In genomic region chr19:43811419-43811818, GRCm38 (mm10) we compare ENCODE assay signal across 29 mouse cellular contexts. TPM values are rescaled to one million over a fixed set of nuclear protein-coding genes. Genes with fewer than 3 reads are reported as not detected.
DNase-seq lines count a peak whose midpoint lies in the region; ATAC-seq and TF ChIP-seq lines count a peak whose summit lies in the region.
"Had no signal": no experiment of that assay in that cellular context is flagged by ENCODE, and none has a peak within 500 bp of the region (broad histone marks: within the 10 kb centered on the region; RNA-seq: fewer than 3 reads in every experiment).

No protein-coding gene starts in this region.

- 31% methylated on average over 4 of the region's 4 CpGs for WGBS in liver, adult 2 months
- 79% methylated on average over 4 of the region's 4 CpGs for WGBS in liver, embryonic 11.5 days
- 60% methylated on average over 4 of the region's 4 CpGs for WGBS in lung, postnatal 0 days
- 24% methylated on average over 4 of the region's 4 CpGs for WGBS in small intestine, adult 2 months
- 98% methylated on average over 4 of the region's 4 CpGs for WGBS in midbrain, embryonic 14.5 days

- peak overlapping the region; percentile 76 for H3K27ac ChIP-seq in liver, adult 2 months (replicated peaks; ENCODE audit: insufficient read depth, low read depth, low read length)
- H3K27ac ChIP-seq in liver, embryonic 11.5 days (ENCODE audit: low read depth, low read length) = no peak overlapping the region
- no peak overlapping the region for H3K27ac ChIP-seq in lung, postnatal 0 days (ENCODE audit: low read length)
- peak overlapping the region; percentile 54 for H3K27ac ChIP-seq in small intestine, adult 2 months (ENCODE audit: insufficient read depth, low read depth, low read length)
- H3K27ac ChIP-seq in midbrain, embryonic 14.5 days (replicated peaks; ENCODE audit: low read depth, low read length) = no peak overlapping the region
- H3K27ac ChIP-seq: embryonic facial prominence, embryonic 12.5 days; embryonic facial prominence, embryonic 15.5 days; gastrocnemius, adult 2 months; hindbrain, embryonic 12.5 days had no signal

- ATAC-seq in liver, embryonic 11.5 days (replicated peaks; ENCODE audit: low FRiP score) = no peak
- peak; percentile 21; the same call in 1 of the 2 replicates for ATAC-seq in lung, postnatal 0 days
- ATAC-seq in midbrain, embryonic 14.5 days (ENCODE audit: low FRiP score, low TSS enrichment) = no peak
- ATAC-seq: activated CD4-positive, CD25-positive, alpha-beta regulatory T cell, adult 4 months; forebrain, embryonic 14.5 days; forebrain, postnatal 0 days had no signal

- no peak overlapping the region; the same call in 1 of the 2 replicates for H3K9ac ChIP-seq in liver, adult 2 months (ENCODE audit: low read depth, low read length)
- no peak overlapping the region for H3K9ac ChIP-seq in liver, embryonic 11.5 days (ENCODE audit: low read depth, low read length)
- H3K9ac ChIP-seq in lung, postnatal 0 days (replicated peaks; ENCODE audit: low read depth) = no peak overlapping the region
- H3K9ac ChIP-seq in midbrain, embryonic 14.5 days (replicated peaks; ENCODE audit: low read length) = no peak overlapping the region
- H3K9ac ChIP-seq: embryonic facial prominence, embryonic 12.5 days; embryonic facial prominence, embryonic 15.5 days; forebrain, postnatal 0 days; hindbrain, embryonic 12.5 days had no signal

- no peak overlapping the region for H3K4me2 ChIP-seq in liver, embryonic 11.5 days
- H3K4me2 ChIP-seq in lung, postnatal 0 days (replicated peaks; ENCODE audit: low read depth, low read length) = no peak overlapping the region
- no peak overlapping the region for H3K4me2 ChIP-seq in midbrain, embryonic 14.5 days (ENCODE audit: low read length)
- H3K4me2 ChIP-seq: embryonic facial prominence, embryonic 12.5 days; embryonic facial prominence, embryonic 15.5 days; heart, embryonic 11.5 days; hindbrain, embryonic 12.5 days had no signal

- H3K4me1 ChIP-seq in liver, adult 2 months (ENCODE audit: control insufficient read depth, insufficient read depth, low read length) = peaks cover 45% of the 10 kb centered on the region
- H3K4me1 ChIP-seq in liver, embryonic 11.5 days (replicated peaks; ENCODE audit: control insufficient read depth, insufficient read depth, low read length) = no peaks in the 10 kb centered on the region; the same call in 1 of the 2 replicates
- no peaks in the 10 kb centered on the region for H3K4me1 ChIP-seq in lung, postnatal 0 days (ENCODE audit: insufficient read depth, low read depth, low read length)
- peaks cover 34% of the 10 kb centered on the region for H3K4me1 ChIP-seq in small intestine, adult 2 months (ENCODE audit: control insufficient read depth, insufficient read depth, insufficient read length, low read length)
- H3K4me1 ChIP-seq in midbrain, embryonic 14.5 days (ENCODE audit: control insufficient read depth, insufficient read depth, low read length) = no peaks in the 10 kb centered on the region
- H3K4me1 ChIP-seq: embryonic facial prominence, embryonic 12.5 days; embryonic facial prominence, embryonic 15.5 days; hindbrain, embryonic 12.5 days had no signal

- H3K9me3 ChIP-seq in liver, embryonic 11.5 days (ENCODE audit: control insufficient read depth, low read length) = no peaks in the 10 kb centered on the region
- H3K9me3 ChIP-seq in lung, postnatal 0 days (ENCODE audit: low read length) = no peaks in the 10 kb centered on the region
- no peaks in the 10 kb centered on the region for H3K9me3 ChIP-seq in midbrain, embryonic 14.5 days (ENCODE audit: control insufficient read depth, low read length)
- H3K9me3 ChIP-seq: embryonic facial prominence, embryonic 12.5 days; embryonic facial prominence, embryonic 15.5 days; hindbrain, embryonic 12.5 days had no signal

- no peak overlapping the region for H3K4me3 ChIP-seq in liver, adult 2 months (ENCODE audit: insufficient read depth, low read depth, low read length)
- no peak overlapping the region for H3K4me3 ChIP-seq in liver, embryonic 11.5 days (ENCODE audit: low read depth, low read length)
- no peak overlapping the region for H3K4me3 ChIP-seq in lung, postnatal 0 days (ENCODE audit: low read depth, low read length)
- H3K4me3 ChIP-seq in small intestine, adult 2 months (ENCODE audit: low read depth, low read length) = no peak overlapping the region
- H3K4me3 ChIP-seq in midbrain, embryonic 14.5 days (replicated peaks; ENCODE audit: low read depth, low read length) = no peak overlapping the region
- H3K4me3 ChIP-seq: embryonic facial prominence, embryonic 12.5 days; embryonic facial prominence, embryonic 15.5 days; gastrocnemius, adult 2 months; hindbrain, embryonic 12.5 days had no signal

- TF ChIP-seq EP300 in lung, postnatal 0 days (IDR thresholded peaks at IDR 0.05) = no peak

- peaks cover 83% of the 10 kb centered on the region for H3K36me3 ChIP-seq in liver, adult 2 months (ENCODE audit: control insufficient read depth, insufficient read depth, low read length)
- no peaks in the 10 kb centered on the region for H3K36me3 ChIP-seq in liver, embryonic 11.5 days (ENCODE audit: control insufficient read depth, insufficient read depth, low read length)
- no peaks in the 10 kb centered on the region for H3K36me3 ChIP-seq in lung, postnatal 0 days (ENCODE audit: insufficient read depth, low read length)
- H3K36me3 ChIP-seq in small intestine, adult 2 months (ENCODE audit: control insufficient read depth, insufficient read depth, low read length) = peaks cover 58% of the 10 kb centered on the region
- H3K36me3 ChIP-seq in midbrain, embryonic 14.5 days (ENCODE audit: control insufficient read depth, insufficient read depth, low read length) = no peaks in the 10 kb centered on the region
- H3K36me3 ChIP-seq: embryonic facial prominence, embryonic 12.5 days; embryonic facial prominence, embryonic 15.5 days; hindbrain, embryonic 12.5 days had no signal

- peak; percentile 95 for DNase-seq in liver, adult 2 months (ENCODE audit: extremely low read depth, low read depth, low spot score)
- no peak for DNase-seq in liver, embryonic 11.5 days (ENCODE audit: low spot score)
- DNase-seq in lung, postnatal 0 days (ENCODE audit: low spot score) = peak; percentile 44
- no peak for DNase-seq in lung, postnatal 25 days (ENCODE audit: low spot score)
- no peak for DNase-seq in midbrain, embryonic 14.5 days
- no peak for DNase-seq in spleen, adult 12 weeks (ENCODE audit: low spot score)
- DNase-seq in embryo, embryonic 9.5 days (ENCODE audit: extremely low spot score) = no peak
- DNase-seq: adrenal gland, adult 8-10 months; adrenal gland, postnatal 25 days; cerebellum, adult 11-12 months; cerebellum, adult 8-10 months; cerebellum, postnatal 10 days; cerebellum, postnatal 36 days; forebrain, postnatal 0 days; gastrocnemius, adult 2 months; gastrocnemius, postnatal 14 days; heart, adult 11 months had no signal

- no peaks in the 10 kb centered on the region for H3K27me3 ChIP-seq in liver, adult 2 months (ENCODE audit: control insufficient read depth, insufficient read depth, low read length)
- no peaks in the 10 kb centered on the region for H3K27me3 ChIP-seq in liver, embryonic 11.5 days (replicated peaks; ENCODE audit: control insufficient read depth, insufficient read depth, low read length)
- no peaks in the 10 kb centered on the region for H3K27me3 ChIP-seq in lung, postnatal 0 days (replicated peaks; ENCODE audit: insufficient read depth, low read length)
- H3K27me3 ChIP-seq in small intestine, adult 2 months (ENCODE audit: control insufficient read depth, insufficient read depth, low read length) = no peaks in the 10 kb centered on the region
- H3K27me3 ChIP-seq in midbrain, embryonic 14.5 days (ENCODE audit: control insufficient read depth, insufficient read depth, low read length) = no peaks in the 10 kb centered on the region
- H3K27me3 ChIP-seq: embryonic facial prominence, embryonic 12.5 days; embryonic facial prominence, embryonic 15.5 days; hindbrain, embryonic 12.5 days had no signal

- no peak for TF ChIP-seq POLR2A in liver, adult 2 months (IDR thresholded peaks at IDR 0.05; ENCODE audit: extremely low read depth, insufficient read depth, low read length)
- no peak for TF ChIP-seq POLR2A in small intestine, adult 2 months (IDR thresholded peaks at IDR 0.05; ENCODE audit: low read depth, low read length)

- TF ChIP-seq CTCF in liver, adult 2 months (IDR thresholded peaks at IDR 0.05; ENCODE audit: low read depth, low read length) = no peak
- no peak for TF ChIP-seq CTCF in lung, postnatal 0 days (IDR thresholded peaks at IDR 0.05)
- no peak for TF ChIP-seq CTCF in small intestine, adult 2 months (IDR thresholded peaks at IDR 0.05; ENCODE audit: extremely low read depth, insufficient read length, insufficient replicate concordance, low read depth, low read length)

- no peaks in the 10 kb centered on the region; the same call in 1 of the 2 replicates for H3K79me2 ChIP-seq in liver, adult 2 months (ENCODE audit: control insufficient read depth, insufficient read depth, low read length)

RNA-seq across cellular contexts. Expression of gene Abcc2, which starts 29.4 kb away (rescaled TPM):
- total RNA-seq in liver, adult 2 months (2014; rRNA removed) = 488 and 590 TPM in 2 replicates
- 230 and 298 TPM in 2 replicates for polyA plus RNA-seq in liver, adult 2 months (2012; rRNA removed)
- polyA plus RNA-seq in liver, embryonic 11.5 days (2014; fragmentation: Nextera tagmentation; extraction: Ambion mirVana) = 4.5 and 5.1 TPM in 2 replicates
- polyA plus RNA-seq in lung, postnatal 0 days (2015; fragmentation: Nextera tagmentation; extraction: Ambion mirVana) = 0.02 TPM in 1 of 2 replicates, not detected in the other
- polyA plus RNA-seq in small intestine, adult 2 months (2012; rRNA removed) = 25.3 and 49.5 TPM in 2 replicates
- not detected in 2 replicates for polyA plus RNA-seq in midbrain, embryonic 14.5 days (2014; fragmentation: Nextera tagmentation; extraction: Ambion mirVana)
- total RNA-seq: forebrain, postnatal 0 days; gastrocnemius, adult 2 months; gastrocnemius, postnatal 14 days; heart, adult 8-10 months; heart, postnatal 25 days; hematopoietic stem cell, adult 5-6 weeks had no signal
- polyA plus RNA-seq: activated CD4-positive, CD25-positive, alpha-beta regulatory T cell, adult 4 months; forebrain, embryonic 11.5 days; forebrain, embryonic 14.5 days; heart, postnatal 0 days; hindbrain, embryonic 12.5 days had no signal

RNA-seq across cellular contexts. Expression of gene Cox15, which starts 58.6 kb away (rescaled TPM):
- total RNA-seq in liver, adult 2 months (2014; rRNA removed) = 9.2 and 10.2 TPM in 2 replicates
- 10.6 and 10.9 TPM in 2 replicates for polyA plus RNA-seq in liver, adult 2 months (2012; rRNA removed)
- polyA plus RNA-seq in liver, embryonic 11.5 days (2014; fragmentation: Nextera tagmentation; extraction: Ambion mirVana) = 12.3 and 14.0 TPM in 2 replicates
- 4.5 and 5.7 TPM in 2 replicates for polyA plus RNA-seq in lung, postnatal 0 days (2015; fragmentation: Nextera tagmentation; extraction: Ambion mirVana)
- polyA plus RNA-seq in small intestine, adult 2 months (2012; rRNA removed) = 6.5 and 9.8 TPM in 2 replicates
- polyA plus RNA-seq in midbrain, embryonic 14.5 days (2014; fragmentation: Nextera tagmentation; extraction: Ambion mirVana) = 8.4 and 10.6 TPM in 2 replicates

RNA-seq across cellular contexts. Expression of gene Cutc, which starts 58.6 kb away (rescaled TPM):
- 17.0 and 17.8 TPM in 2 replicates for total RNA-seq in liver, adult 2 months (2014; rRNA removed)
- 7.5 and 7.9 TPM in 2 replicates for polyA plus RNA-seq in liver, adult 2 months (2012; rRNA removed)
- 19.4 and 22.3 TPM in 2 replicates for polyA plus RNA-seq in liver, embryonic 11.5 days (2014; fragmentation: Nextera tagmentation; extraction: Ambion mirVana)
- polyA plus RNA-seq in lung, postnatal 0 days (2015; fragmentation: Nextera tagmentation; extraction: Ambion mirVana) = 14.9 and 17.1 TPM in 2 replicates
- 1.3 and 4.1 TPM in 2 replicates for polyA plus RNA-seq in small intestine, adult 2 months (2012; rRNA removed)
- polyA plus RNA-seq in midbrain, embryonic 14.5 days (2014; fragmentation: Nextera tagmentation; extraction: Ambion mirVana) = 7.6 and 10.6 TPM in 2 replicates

Comparison
In these comparisons a context has a peak if more than half of its experiments do, and no peak if none do; other contexts are left out.
1. DNase-seq: peak in liver, adult 2 months (single experiment) and lung, postnatal 0 days (single experiment); none in liver, embryonic 11.5 days (single experiment), lung, postnatal 25 days (single experiment), midbrain, embryonic 14.5 days (single experiment), spleen, adult 12 weeks (single experiment) and embryo, embryonic 9.5 days (single experiment).
2. H3K27ac ChIP-seq: peak in liver, adult 2 months (single experiment) and small intestine, adult 2 months (single experiment); none in liver, embryonic 11.5 days (single experiment), lung, postnatal 0 days (single experiment) and midbrain, embryonic 14.5 days (single experiment).